Mouse (Mus musculus) hindbrain, embryonic 14.5 days (tissue): ENCODE measurements around the gene Tbl1x. TPM values are rescaled to one million over a fixed set of nuclear protein-coding genes. Genes with fewer than 3 reads are reported as not detected.
A peak's percentile ranks its signal among the peaks of the same experiment; 100 is the strongest.

Source experiments
- ATAC-seq: fragments of 200-750 bp; cut with Nextera tagmentation; 2 replicates; pipeline ENCODE4 v1.8.0; 2017; ENCODE audit warnings: moderate number of reproducible peaks, mild to moderate bottlenecking, moderate TSS enrichment, moderate library complexity; ENCODE audit not compliant: low FRiP score
- DNase-seq: peaks from one replicate; pipeline ENCODE4 v3.0.0-alpha.2; 2015; ENCODE audit warnings: low spot score
- H3K27ac ChIP-seq: fragments of 300-500 bp; sonication (generic); 2 replicates; pipeline ENCODE4 v1.5.1; 2014; ENCODE audit warnings: mild to moderate bottlenecking, moderate library complexity
- H3K27me3 ChIP-seq: fragments of 300-500 bp; sonication (generic); 2 replicates; pipeline ENCODE4 v1.6.1; 2014; ENCODE audit warnings: mild to moderate bottlenecking, low read length, mixed read lengths; ENCODE audit not compliant: control insufficient read depth, insufficient read depth
- H3K36me3 ChIP-seq: fragments of 300-500 bp; sonication (generic); replicated peaks from 2 replicates; pipeline ENCODE4 v1.6.1; 2014; ENCODE audit not compliant: control insufficient read depth, insufficient read depth
- H3K4me1 ChIP-seq: fragments of 300-500 bp; sonication (generic); replicated peaks from 2 replicates; pipeline ENCODE4 v1.6.1; 2014; ENCODE audit warnings: antibody characterized with exemption, low read length, mixed read lengths; ENCODE audit not compliant: control insufficient read depth, insufficient read depth
- H3K4me2 ChIP-seq: fragments of 300-500 bp; sonication (generic); replicated peaks from 2 replicates; pipeline ENCODE4 v1.6.1; 2014; ENCODE audit warnings: mild to moderate bottlenecking, moderate library complexity
- H3K4me3 ChIP-seq: fragments of 300-500 bp; sonication (generic); replicated peaks from 2 replicates; pipeline ENCODE4 v1.5.1; 2014; ENCODE audit warnings: mild to moderate bottlenecking, low read length
- H3K9ac ChIP-seq: fragments of 300-500 bp; sonication (generic); 2 replicates; pipeline ENCODE4 v1.6.1; 2014
- H3K9me3 ChIP-seq: fragments of 300-500 bp; sonication (generic); 2 replicates; pipeline ENCODE4 v1.6.1; 2016; ENCODE audit warnings: low read length; ENCODE audit not compliant: control insufficient read depth
- WGBS: fragments of 180-500 bp; shearing (Covaris S2); extraction: QIAGEN DNeasy Blood & Tissue Kit; methylation state at CpG from one replicate; pipeline ENCODE4 v1.1.7; 2014; 5-methylcytosine and 5-hydroxymethylcytosine counted together
- polyA plus RNA-seq: library from polyadenylated mRNA; unstranded; fragments of >200 nt; fragmentation: Nextera tagmentation; extraction: Ambion mirVana; gene quantifications from 2 replicates; pipeline ENCODE4 v1.2.1, GENCODE M21; 2014

Gene Tbl1x
- polyA plus RNA-seq, 1 experiment from 2014 or later: 46.0 TPM

DNA sequence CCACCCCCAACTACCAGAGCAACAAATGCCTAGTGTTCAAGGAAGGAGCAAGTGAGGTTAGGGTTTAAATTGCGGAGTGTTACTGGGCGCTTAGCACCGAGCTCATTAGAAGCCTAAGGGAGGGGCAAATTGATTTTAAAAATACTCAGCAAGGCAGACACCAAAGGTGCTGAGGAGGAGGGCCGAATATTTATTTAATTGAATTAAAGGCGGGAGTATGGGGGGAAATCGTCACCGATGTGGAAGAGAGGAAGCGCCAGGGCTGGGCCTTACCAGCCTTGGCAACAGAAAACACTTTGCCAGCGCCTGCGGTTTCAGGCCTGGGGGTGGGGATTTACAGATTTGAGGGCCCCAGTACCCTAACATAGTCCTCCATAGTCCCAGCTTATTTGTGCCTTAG lies 1.0 kb upstream of the Tbl1x start:
- peak overlapping the region; percentile 84 for H3K9ac ChIP-seq
- peaks cover 16% of the 10 kb centered on the region; the same call in 1 of the 2 replicates for H3K4me1 ChIP-seq
- no peaks in the 10 kb centered on the region for H3K27me3 ChIP-seq
- DNase-seq: peak; percentile 27
- ATAC-seq: peak; percentile 14; the same call in 1 of the 2 replicates
- peak overlapping the region; percentile 96 for H3K27ac ChIP-seq
- WGBS: 15% methylated on average over 10 of the region's 10 CpGs
- no peaks in the 10 kb centered on the region for H3K36me3 ChIP-seq
- peak overlapping the region; percentile 62 for H3K4me2 ChIP-seq
- H3K4me3 ChIP-seq: peak overlapping the region; percentile 73
- no peaks in the 10 kb centered on the region for H3K9me3 ChIP-seq

DNA sequence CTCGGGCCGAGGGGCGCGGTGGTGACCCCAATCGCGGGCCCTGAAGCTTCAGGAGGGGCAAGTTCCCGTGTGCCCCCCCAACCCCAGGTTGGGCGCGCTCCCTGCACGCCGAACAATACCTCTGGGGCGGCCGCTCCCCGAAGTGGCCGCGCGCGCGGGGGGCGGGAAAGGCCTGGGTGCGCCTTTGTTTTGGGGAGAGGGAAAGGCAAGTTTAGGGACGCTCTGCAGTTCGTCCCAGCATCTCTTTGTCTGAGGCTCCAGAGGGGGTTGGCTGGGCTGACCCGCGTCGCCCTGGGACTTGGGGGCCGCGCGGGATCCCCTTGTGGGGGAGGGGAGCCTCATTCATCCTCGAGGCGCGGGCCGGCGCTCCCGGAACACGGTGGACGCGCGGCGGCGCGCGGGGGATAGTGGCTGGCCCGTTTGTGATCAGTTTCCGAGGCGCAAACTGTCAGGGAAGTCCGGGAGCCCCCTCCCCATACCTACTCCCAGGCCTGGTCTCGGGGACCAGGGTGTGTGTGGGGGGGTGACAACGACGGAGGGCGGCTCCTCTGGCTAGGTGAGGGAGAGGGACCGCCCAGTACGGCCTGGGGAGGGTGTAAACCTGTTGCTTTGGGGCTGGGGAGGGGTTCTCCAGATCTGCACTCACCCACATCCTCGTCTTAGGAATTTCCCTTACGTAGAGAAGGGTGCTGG lies 634 bp downstream of the Tbl1x start:
- Histone ChIP-seq H3K4me2 (peak overlapping the region; percentile 62), H3K27me3 (no peaks in the 10 kb centered on the region), H3K9me3 (no peaks in the 10 kb centered on the region), H3K4me1 (peaks cover 16% of the 10 kb centered on the region; the same call in 1 of the 2 replicates), H3K36me3 (no peaks in the 10 kb centered on the region), H3K27ac (peak overlapping the region; percentile 96), H3K4me3 (peak overlapping the region; percentile 73), H3K9ac (peak overlapping the region; percentile 84)
- 13% methylated on average over 45 of the region's 55 CpGs for WGBS
- ATAC-seq (peak; percentile 10; the same call in 1 of the 2 replicates), DNase-seq (peak; percentile 27)

DNA sequence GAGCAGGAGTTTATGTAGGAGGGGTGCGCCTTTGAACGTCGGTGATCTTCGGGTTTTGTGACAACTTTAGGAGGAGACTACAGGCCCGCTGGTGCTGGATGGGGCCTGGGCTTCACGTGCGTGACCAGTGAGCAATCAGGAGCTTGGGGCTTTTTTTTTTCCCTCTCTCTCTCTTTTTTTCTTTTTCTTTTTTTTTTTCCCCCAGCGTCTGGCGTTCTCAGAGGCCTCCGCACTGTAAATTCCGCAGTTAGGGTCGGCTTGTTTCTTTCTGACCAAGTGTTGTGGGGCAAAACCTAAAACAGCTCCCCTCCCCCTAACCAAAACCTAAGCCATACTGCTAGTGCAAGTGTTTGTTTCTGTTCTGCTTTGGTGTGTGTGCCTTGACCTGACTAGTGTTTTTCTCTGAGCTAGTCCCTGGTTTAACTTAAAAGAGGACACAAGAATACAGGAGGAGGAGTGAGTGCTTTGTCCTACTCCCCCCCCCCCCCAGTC lies 1.2 kb downstream of the Tbl1x start:
- 15% methylated on average over 12 of the region's 12 CpGs for WGBS
- ATAC-seq: no peak

DNA sequence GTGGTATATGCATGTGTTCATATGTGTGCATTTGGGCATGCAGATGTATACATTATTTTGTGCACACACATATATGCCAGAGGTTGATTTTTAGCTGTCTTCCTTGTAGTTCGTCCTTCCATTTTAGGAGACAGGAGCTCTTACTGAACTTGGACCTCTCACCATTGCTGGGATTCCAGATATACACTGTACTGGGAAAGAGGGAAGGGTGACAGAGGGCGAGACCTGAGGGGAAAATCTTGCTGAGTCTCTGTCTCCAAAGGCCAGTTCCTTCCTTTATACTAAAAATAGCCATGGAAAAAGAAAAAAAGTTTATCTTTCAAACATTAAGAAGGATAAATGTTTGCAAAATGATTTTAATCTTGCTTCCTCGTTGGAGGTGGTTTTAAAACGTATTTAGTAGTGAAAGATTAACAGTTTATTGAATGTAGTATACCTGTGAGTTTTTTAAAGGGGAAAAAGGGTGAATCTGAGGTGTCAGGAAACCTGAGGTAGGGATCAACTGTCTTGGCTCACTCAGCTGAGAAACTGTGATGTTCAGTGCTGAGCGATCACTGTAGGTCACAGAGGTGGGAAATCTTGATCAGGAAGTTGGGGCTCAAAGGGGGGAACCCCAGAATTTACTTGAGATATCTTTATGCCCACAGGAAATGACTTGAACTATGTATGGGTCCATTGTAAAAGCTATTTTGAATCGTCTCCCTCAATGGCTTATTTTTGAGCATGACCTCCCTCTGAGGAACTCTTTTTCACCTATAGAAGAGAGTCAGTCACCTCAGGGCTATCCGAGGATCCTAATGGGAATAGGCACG lies 6.7 kb downstream of the Tbl1x start:
- H3K4me3 ChIP-seq: no peak overlapping the region
- H3K9me3 ChIP-seq: no peaks in the 10 kb centered on the region
- no peak overlapping the region for H3K9ac ChIP-seq
- peaks cover 8% of the 10 kb centered on the region; the same call in 1 of the 2 replicates for H3K4me1 ChIP-seq
- H3K27me3 ChIP-seq: no peaks in the 10 kb centered on the region
- H3K27ac ChIP-seq: no peak overlapping the region
- H3K36me3 ChIP-seq: no peaks in the 10 kb centered on the region
- WGBS: 52% methylated on average over 8 of the region's 8 CpGs
- DNase-seq (no peak), ATAC-seq (no peak)
- H3K4me2 ChIP-seq: no peak overlapping the region

More for the DNA sequence above, 1.2 kb downstream of the Tbl1x start:
- Histone ChIP-seq H3K9ac (peak overlapping the region; percentile 84), H3K4me3 (peak overlapping the region; percentile 73), H3K4me2 (peak overlapping the region; percentile 62), H3K27me3 (no peaks in the 10 kb centered on the region), H3K36me3 (no peaks in the 10 kb centered on the region), H3K4me1 (peaks cover 16% of the 10 kb centered on the region; the same call in 1 of the 2 replicates), H3K9me3 (no peaks in the 10 kb centered on the region), H3K27ac (peak overlapping the region; percentile 96)
- DNase-seq: no peak

DNA sequence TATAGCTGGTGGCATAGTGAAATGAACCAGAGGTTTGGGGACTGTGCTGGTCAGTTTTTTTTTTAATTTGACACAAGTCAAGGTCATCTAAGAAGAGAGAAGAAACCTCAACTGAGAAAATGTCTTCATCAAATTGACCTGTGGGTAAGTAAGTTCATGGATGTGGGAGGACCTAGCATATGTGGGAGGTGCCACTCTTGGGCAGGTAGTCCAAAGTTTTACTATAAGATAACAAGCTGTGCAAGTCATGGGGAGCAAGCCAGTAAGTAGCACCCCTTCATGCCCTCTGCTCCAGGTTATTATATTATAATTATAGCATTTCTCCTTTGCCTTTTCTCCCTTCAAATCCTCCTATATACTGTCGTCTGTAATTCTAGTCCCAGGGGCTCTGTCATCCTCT lies 8.1 kb downstream of the Tbl1x start:
- Histone ChIP-seq H3K36me3 (no peaks in the 10 kb centered on the region), H3K27me3 (no peaks in the 10 kb centered on the region), H3K9me3 (no peaks in the 10 kb centered on the region), H3K4me3 (no peak overlapping the region), H3K27ac (no peak overlapping the region), H3K4me2 (no peak overlapping the region), H3K4me1 (no peaks in the 10 kb centered on the region), H3K9ac (no peak overlapping the region)
- DNase-seq (no peak), ATAC-seq (no peak)
- WGBS: 100% methylated on average over 1 of the region's 1 CpGs

DNA sequence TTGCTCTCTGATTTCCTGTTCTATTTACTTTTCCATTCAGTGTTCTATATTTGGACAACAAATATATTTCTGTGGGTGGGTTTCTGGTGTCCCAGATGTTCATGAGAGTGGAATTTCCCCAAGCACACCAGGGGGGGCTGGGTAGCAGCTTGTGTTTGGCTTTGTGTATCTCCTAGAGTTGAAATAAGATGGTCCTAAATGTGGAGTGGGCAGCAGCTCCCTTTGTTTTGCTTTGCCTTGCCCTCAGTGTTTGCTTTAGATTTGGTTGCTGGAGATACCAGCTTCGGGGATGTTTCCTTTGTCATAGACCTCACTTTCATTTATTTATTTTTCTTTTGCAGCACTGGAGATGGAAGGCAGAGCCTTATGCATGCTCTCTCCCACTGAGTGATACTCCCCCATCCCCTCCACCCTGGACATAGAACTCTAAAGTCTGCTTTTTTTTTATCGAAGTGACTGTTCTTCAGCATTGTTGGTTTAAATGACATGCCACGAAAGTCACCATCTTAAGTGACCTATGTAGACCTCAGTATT lies 12.1 kb downstream of the Tbl1x start:
- Histone ChIP-seq H3K9ac (no peak overlapping the region), H3K9me3 (no peaks in the 10 kb centered on the region), H3K4me3 (no peak overlapping the region), H3K4me2 (no peak overlapping the region), H3K27ac (no peak overlapping the region), H3K4me1 (no peaks in the 10 kb centered on the region), H3K27me3 (no peaks in the 10 kb centered on the region), H3K36me3 (no peaks in the 10 kb centered on the region)
- DNase-seq: no peak
- 40% methylated on average over 3 of the region's 3 CpGs for WGBS
- ATAC-seq: no peak

DNA sequence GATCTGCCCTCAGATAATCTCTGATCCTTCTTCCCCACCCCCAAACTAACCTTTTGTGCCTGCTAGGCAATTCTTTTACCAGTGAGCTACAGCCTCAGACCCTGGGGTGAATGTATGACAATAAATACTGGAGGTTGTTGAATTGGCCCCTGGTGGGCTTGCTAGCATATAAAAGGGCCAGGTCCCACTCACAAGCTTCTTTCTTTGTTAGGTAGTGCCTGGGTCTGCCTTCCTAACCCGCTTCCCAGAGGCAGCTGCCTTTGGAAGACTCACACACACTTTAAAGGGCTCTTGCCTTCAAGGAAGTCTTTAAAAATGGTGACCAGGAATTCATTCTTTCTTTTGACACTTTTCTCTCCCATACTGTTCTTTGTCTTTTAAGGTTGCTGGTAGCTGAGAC lies 14.4 kb downstream of the Tbl1x start:
- DNase-seq (no peak), ATAC-seq (no peak)
- no peak overlapping the region for H3K4me3 ChIP-seq
- H3K27me3 ChIP-seq: no peaks in the 10 kb centered on the region
- no peaks in the 10 kb centered on the region for H3K36me3 ChIP-seq
- no peak overlapping the region for H3K27ac ChIP-seq
- no peak overlapping the region for H3K4me2 ChIP-seq
- H3K4me1 ChIP-seq: no peaks in the 10 kb centered on the region
- H3K9me3 ChIP-seq: no peaks in the 10 kb centered on the region
- H3K9ac ChIP-seq: no peak overlapping the region
- 7% methylated on average over 1 of the region's 1 CpGs for WGBS

DNA sequence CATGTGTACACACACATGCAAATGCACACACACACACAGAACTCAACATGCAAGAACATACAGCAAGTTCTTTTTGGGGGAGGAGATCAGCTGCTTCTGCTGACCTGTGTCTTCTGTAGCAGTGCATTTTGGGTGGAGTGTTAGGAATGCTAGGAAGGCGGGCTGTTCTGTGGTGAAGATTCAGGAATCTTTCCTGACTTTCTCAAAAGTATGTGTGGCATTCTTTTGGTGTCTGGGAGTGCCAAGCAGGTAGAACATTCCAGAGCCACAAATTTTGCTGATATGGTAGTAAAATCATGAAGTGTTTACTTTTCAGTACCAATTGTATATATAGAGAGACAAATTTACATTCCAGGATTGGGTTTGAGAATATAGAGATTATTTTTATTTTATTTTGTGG lies 17.6 kb downstream of the Tbl1x start:
- no peaks in the 10 kb centered on the region for H3K36me3 ChIP-seq
- ATAC-seq: no peak
- 74% methylated on average over 1 of the region's 1 CpGs for WGBS
- DNase-seq: no peak
- H3K9ac ChIP-seq: no peak overlapping the region
- no peak overlapping the region for H3K4me2 ChIP-seq
- H3K4me1 ChIP-seq: no peaks in the 10 kb centered on the region
- no peaks in the 10 kb centered on the region for H3K27me3 ChIP-seq
- H3K9me3 ChIP-seq: no peaks in the 10 kb centered on the region
- H3K4me3 ChIP-seq: no peak overlapping the region
- no peak overlapping the region for H3K27ac ChIP-seq

DNA sequence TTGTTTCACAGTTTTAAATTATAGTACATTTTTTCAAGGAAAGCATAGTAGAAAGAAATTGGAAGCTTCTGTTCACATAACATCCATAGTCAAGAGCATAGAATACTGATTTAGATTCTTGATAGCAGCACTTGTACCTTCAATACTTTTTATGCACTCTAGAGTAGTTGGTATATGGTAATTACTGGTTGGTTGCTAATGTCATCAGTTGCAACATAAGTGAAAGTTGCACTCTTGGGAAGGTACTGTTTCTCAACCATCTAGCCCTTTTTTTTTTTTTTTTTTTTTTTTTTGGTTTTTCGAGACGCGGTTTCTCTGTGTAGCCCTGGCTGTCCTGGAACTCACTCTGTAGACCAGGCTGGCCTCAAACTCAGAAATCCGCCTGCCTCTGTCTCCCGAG lies 20.2 kb downstream of the Tbl1x start:
- no peak overlapping the region for H3K27ac ChIP-seq
- no peak overlapping the region for H3K9ac ChIP-seq
- WGBS: 83% methylated on average over 4 of the region's 5 CpGs
- no peaks in the 10 kb centered on the region for H3K9me3 ChIP-seq
- H3K36me3 ChIP-seq: no peaks in the 10 kb centered on the region
- DNase-seq: no peak
- no peaks in the 10 kb centered on the region for H3K4me1 ChIP-seq
- H3K27me3 ChIP-seq: no peaks in the 10 kb centered on the region
- ATAC-seq: no peak
- H3K4me3 ChIP-seq: no peak overlapping the region
- H3K4me2 ChIP-seq: no peak overlapping the region
